Mouse (Mus musculus) layer of hippocampus, adult 2 months (tissue): ENCODE results near the gene Opcml. TPM values are rescaled to one million over a fixed set of nuclear protein-coding genes. Genes with fewer than 3 reads are reported as not detected.

Source experiments
- DNase-seq, 2 experiments: peaks; one replicate each; pipeline ENCODE4 v3.0.0; 2022; ENCODE audit warnings: low spot score in 2 of 2
- H3K27ac ChIP-seq: fragments of 200-600 bp; 2 replicates; pipeline ENCODE4 v1.8.1; 2022
- H3K4me3 ChIP-seq: fragments of 200-600 bp; 2 replicates; pipeline ENCODE4 v1.8.1; 2022; ENCODE audit warnings: mild to moderate bottlenecking
- CTCF ChIP-seq: fragments of 200-600 bp; conservative IDR thresholded peaks from 2 replicates; pipeline ENCODE4 v1.8.1; 2022; ENCODE audit warnings: antibody characterized with exemption, mild to moderate bottlenecking, moderate library complexity
- total RNA-seq, 2 experiments: library from RNA; stranded (reverse); gene quantifications; 2 replicates each; pipeline ENCODE4 v1.2.3; 2021

Gene Opcml
- total RNA-seq, 2 experiments from 2014 or later, result 252 to 259 TPM

DNA sequence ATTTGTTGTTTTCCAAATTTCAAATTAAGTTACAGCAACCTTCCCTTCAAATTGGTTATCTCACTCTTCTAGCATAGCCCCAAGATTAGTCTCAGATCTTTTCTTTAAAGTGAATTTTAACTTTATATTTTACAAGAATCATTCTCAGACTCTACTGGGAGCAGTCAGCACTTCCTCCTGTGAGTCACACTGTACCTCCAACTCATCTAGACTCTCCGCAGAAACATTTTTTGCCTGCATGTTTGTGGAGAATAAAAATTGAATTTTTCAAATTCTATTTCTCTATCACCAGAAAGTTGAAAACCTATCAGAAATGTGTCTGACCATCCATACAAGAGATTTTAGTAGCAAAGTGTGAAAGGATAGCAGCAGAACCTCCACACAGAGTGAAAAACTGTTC, 370.4 kb downstream of the Opcml start:
- TF ChIP-seq CTCF, result no peak
- Histone ChIP-seq H3K4me3 (no peak overlapping the region), H3K27ac (no peak overlapping the region; the same call in 1 of the 2 replicates)
- DNase-seq, result no peak

DNA sequence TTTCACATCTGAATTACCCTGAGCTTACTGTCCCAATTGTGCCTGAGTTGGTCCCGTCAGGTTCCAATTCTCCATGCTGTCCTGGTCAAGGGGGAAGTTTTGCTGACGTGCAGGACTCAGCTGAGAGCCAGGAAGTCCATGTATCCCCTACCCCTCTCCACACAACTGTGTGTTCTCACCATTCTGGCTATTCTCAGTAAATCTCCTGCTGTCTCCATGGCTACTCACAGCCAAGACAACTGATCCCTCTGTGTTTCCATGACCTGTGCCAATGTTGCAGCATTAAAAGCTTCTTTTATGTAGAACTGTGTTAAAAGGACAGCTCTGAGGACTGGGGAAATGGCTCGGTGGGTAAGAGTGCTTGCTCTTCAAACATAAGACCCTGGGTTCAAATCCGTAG, 373.4 kb downstream of the Opcml start:
- H3K27ac ChIP-seq, result peak overlapping the region; percentile 72
- no peak for DNase-seq
- TF ChIP-seq CTCF, result no peak

DNA sequence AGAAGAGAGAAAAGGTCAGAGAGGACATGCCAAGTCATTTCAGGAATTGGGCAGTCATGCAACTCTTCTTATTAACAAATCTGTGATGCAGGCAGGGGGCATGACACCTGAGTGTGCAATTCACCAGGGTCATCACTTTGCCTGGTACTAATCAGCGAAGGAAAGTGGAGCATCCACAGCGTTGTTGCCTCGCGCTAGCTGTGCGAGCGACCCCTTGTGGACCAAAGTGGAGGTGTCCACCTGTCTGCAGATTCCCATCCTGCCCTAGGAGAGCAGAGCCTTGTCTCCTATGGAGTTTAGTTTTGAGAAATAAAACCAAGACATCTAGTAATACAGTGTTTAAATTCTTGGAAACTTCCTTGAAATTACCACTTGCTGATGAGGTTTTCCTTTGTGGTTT, 381.3 kb downstream of the Opcml start:
- no peak overlapping the region for H3K4me3 ChIP-seq
- peak in 1 of 2 experiments; percentile 72 for DNase-seq
- TF ChIP-seq CTCF, result peak; percentile 93

More for the DNA sequence above, 373.4 kb downstream of the Opcml start:
- no peak overlapping the region for H3K4me3 ChIP-seq

DNA sequence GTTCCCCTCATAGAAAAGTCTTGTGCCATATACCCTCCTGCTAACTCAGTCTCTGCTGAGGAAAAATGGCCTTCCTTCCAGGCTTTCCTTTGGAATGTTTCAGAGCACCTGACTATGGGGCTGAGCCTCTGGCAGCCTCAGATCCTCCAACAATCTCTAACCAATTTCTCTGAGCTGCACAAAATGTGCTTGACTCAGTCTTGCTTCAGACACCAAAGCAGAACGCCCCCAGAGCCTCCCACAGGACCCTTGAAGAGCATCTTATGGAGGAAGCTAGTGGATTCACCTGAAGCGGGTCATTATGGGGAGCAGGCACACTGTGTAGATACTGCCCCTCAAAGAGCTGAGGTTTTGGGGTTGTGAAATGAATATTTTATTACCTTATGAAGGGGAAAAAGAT, 386.5 kb downstream of the Opcml start:
- TF ChIP-seq CTCF, result no peak

More for the DNA sequence above, 381.3 kb downstream of the Opcml start:
- H3K27ac ChIP-seq, result no peak overlapping the region

DNA sequence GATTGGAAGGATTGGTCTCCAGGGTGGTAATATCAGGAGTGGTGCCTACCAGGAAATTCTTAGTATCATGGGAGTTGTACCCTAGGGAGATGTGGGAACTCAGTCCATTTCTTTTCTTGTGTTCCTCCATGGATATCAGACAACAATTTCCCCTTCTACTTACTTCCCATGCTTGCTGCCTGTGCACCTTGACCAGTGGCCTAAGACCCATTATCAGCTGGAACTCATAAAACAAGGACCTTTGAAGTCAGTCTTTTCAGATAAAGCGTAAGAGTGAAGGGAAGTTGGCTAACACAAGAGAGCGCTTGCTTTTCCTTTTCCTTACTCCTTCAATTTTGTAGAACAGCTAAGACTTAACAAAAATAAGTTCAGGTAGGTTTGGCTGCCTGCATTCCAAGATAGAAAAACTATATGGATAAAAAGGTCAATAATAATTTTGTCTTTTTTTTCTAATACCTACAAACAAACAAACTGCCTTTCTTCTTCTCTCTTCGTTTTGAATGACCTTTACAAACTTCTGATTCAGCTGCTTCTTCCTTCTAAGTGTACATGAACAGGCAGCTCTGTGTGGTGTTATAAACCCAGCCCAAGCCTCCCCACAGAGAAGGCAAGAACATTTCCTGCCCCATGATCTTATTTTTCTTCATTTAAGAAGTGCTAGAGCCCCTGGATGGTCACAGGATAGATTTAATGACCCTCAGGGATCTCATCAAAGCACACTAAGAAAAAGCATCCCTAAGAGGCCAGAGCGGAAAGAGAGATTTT, 387.7 kb downstream of the Opcml start:
- no peak for TF ChIP-seq CTCF
- no peak for DNase-seq
- H3K4me3 ChIP-seq, result no peak overlapping the region
- peak overlapping the region; percentile 55 for H3K27ac ChIP-seq

More for the DNA sequence above, 386.5 kb downstream of the Opcml start:
- Histone ChIP-seq H3K27ac (no peak overlapping the region), H3K4me3 (no peak overlapping the region)
- no peak for DNase-seq

DNA sequence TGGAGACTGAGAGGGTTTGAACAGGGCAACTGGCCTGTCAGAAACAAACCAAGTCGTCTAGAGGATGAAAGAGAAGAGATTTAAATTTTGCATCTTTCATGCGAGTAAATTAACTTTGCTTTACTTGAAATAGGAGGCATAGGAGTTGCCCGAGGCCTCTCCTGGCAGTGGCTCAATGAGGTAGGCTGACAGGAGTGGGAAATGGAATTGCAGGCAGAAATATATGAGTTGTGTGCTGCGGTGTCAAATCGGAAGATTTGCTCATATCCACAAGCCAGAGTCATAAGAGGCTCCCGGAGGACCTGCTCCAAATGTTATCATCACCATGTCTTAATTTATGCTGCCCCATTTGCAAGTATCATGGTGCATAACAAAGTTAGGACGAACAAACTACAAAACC, 391.3 kb downstream of the Opcml start:
- no peak for DNase-seq
- Histone ChIP-seq H3K4me3 (no peak overlapping the region), H3K27ac (no peak overlapping the region)
- TF ChIP-seq CTCF, result no peak

DNA sequence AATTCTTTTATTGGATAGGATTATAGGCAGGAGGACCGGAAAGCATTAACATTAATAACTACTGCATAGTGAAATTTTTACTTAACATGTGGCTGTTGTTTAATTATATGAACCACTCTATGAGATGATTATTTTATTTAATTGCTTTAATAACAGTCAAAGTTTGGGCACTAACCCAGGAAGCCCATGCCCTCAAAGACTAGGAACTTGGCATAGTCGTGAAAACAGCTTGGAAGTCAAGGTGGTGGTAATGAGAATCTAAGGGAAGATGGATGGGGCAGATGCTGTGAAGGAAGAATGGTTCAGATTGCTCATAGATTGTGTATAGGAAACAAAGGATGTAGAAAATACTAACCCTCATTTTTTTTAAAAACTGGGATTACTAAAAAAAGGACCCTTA, 399.7 kb downstream of the Opcml start:
- H3K27ac ChIP-seq, result no peak overlapping the region; the same call in 1 of the 2 replicates
- no peak overlapping the region for H3K4me3 ChIP-seq
- DNase-seq, result no peak
- TF ChIP-seq CTCF, result no peak

DNA sequence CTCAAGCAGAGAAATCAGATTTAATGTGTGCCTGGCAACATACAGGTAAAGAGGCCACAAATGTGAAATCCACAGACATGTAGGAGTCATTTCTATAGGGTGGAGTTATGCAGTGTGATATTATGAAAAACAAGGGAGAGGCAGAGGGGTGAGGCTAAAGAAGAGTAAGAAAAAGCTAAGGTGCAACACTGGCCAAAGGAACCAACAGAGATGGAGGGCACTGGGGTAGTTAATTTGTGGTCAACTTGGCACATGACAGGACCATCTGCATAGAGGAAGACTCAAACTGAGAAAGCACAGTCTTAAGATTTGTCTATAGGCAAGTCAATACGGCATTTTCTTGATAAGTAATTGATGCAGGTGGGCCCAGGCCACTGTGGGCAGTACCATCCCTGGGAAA, 400.2 kb downstream of the Opcml start:
- no peak for TF ChIP-seq CTCF
- H3K4me3 ChIP-seq, result no peak overlapping the region
- peak overlapping the region; percentile 25; the same call in 1 of the 2 replicates for H3K27ac ChIP-seq
- DNase-seq, result no peak

DNA sequence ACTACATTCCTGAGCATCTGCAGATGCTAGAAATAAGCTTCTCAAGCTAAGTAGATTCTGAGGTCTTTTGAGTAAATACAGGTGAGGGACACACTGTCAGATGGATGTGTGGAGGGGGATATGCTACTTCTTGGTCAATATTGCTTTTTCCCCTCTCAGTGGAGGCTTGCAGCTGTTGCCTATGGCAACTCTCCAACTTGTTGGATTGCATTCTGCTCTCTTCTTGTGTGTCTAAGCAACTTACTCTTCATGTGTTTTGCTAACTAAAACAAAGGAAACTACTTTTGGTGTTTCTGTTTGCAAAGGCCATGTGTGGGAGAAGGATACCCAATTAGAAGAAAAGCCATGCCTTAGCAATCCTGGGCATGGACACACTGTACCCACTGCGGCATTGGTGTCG, 406.0 kb downstream of the Opcml start:
- no peak for TF ChIP-seq CTCF
- Histone ChIP-seq H3K27ac (0 out of 2 replicates have a peak overlapping the region, but pooled peaks have one; percentile 10), H3K4me3 (no peak overlapping the region)
- DNase-seq, result no peak

DNA sequence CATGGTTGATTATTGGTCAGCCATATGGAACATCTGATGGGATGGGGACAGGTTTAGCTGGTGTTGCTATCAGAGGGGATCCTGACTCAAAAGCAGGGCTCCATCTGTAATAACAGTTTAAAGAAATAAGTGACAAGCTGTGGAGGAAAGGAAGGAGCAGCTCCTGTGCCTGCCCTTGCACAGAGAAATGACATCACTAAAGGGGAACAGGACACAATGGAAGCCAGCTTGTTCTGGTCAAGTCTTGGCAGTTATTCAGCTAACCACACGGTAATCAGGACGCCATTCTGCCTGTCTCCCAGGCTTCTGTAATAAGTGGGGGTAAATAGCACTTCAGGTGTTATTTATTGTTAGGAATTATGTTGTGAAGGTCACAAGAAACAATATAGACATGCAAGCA, 406.5 kb downstream of the Opcml start:
- no peak for DNase-seq
- peak overlapping the region; percentile 15; the same call in 1 of the 2 replicates for H3K27ac ChIP-seq
- no peak for TF ChIP-seq CTCF

DNA sequence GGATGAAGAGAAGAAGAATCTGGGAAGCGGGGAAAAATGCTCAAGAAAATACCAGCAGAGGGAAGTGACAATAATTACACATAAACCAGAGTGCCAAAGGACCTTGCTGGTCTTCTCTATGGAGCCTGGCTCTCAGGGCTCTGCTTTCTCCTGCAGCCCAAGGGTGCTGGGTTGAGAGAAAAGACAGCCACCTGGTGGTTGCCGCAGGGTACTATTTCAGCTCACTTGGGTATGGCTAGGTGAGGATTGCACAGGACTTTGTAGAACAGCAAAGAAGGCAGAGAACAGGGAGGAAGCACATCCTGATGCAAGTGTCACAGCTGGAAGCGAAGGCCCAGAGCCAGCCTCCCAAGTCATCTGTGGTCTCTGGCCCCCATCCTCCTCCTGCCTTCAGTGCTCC, 407.1 kb downstream of the Opcml start:
- peak; percentile 65 to 67 for DNase-seq
- peak; percentile 88 for TF ChIP-seq CTCF
- Histone ChIP-seq H3K4me3 (no peak overlapping the region), H3K27ac (peak overlapping the region; percentile 15; the same call in 1 of the 2 replicates)

More for the DNA sequence above, 406.5 kb downstream of the Opcml start:
- H3K4me3 ChIP-seq, result no peak overlapping the region

DNA sequence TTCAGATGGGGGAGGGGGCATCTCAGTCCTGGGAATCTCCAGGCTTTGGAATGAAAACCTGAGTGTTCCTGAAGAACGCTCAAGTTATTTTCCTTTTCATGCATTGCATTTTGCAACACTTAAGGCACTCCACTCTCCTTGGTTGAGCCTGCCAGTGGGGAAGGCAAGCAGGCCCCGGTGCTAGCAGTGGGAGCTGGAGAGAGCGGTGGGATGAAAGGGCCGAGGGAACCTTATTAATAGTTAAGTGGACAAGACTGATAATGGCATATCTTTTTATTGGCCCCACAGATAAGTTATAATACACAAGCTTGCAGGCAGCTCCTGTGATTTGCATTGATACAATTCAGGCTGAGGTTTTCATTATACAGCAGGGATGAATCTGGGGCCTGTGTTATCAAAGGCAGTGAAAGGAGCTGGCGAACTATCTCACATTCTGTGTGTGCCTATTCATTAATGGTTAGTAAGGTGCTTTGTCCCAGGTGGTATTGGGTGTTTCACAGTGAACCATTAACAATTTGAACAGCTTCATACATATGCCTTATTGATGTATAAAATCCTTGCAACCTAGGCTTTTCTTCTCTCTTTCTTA, 407.6 kb downstream of the Opcml start:
- no peak for TF ChIP-seq CTCF
- Histone ChIP-seq H3K27ac (no peak overlapping the region), H3K4me3 (no peak overlapping the region)
- no peak for DNase-seq

DNA sequence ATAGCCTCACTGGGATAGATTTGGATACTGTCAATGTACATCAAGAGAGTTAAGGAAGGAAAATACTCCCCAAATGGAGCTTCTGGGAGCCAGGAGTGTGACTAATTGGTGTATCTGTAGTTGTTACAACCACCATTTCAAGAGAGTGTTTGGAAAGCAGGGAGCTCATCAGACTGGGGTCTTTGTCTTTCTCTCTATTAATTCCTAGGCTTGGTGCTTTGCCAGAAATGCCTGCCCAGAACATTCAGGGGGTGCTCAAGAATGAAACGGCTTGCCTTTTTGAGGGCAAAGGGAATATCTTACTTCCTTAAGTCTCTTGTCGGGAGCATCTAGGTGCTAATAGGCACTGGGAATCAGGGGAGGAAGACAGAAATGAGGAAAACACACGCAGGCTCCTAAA, 416.9 kb downstream of the Opcml start:
- Histone ChIP-seq H3K27ac (no peak overlapping the region), H3K4me3 (no peak overlapping the region)

DNA sequence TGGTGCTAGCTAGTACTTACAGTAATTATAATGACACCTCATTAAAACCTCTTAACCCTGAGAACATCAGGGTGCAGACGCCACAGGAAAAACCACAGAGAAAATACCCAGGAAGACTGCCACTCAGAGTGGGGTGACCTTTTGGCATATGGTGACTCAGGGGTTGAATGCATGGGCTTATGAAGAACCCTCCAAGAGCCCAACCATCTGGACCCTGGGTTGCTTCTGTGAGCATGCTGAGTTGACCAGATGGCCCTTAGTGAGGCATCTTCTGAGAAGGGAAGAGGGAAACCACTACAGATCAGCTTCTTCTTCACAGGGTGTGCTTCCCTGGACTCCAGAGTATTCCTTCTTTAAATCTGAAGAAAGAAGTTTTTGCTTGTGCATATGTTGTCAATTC, 418.1 kb downstream of the Opcml start:
- no peak for TF ChIP-seq CTCF
- Histone ChIP-seq H3K4me3 (no peak overlapping the region), H3K27ac (no peak overlapping the region)
- no peak for DNase-seq

More for the DNA sequence above, 416.9 kb downstream of the Opcml start:
- no peak for DNase-seq
- no peak for TF ChIP-seq CTCF
